Mouse (Mus musculus) C2C12 (cell line): ENCODE measurements at regions not wholly inside any gene's neighbourhood (a gene's known extent, or its start where the extent isn't known, plus 50 kb on each side); places are given as distances from the start of the nearest gene placed in this dataset.

ENCODE experiments used
- CTCF ChIP-seq: IDR thresholded peaks from one replicate; pipeline ENCODE4 v1.5.1; 2011; ENCODE audit not compliant: control insufficient read depth, insufficient read depth, insufficient read length
- FOSL1 ChIP-seq: IDR thresholded peaks from one replicate; pipeline ENCODE4 v1.8.0; 2011; ENCODE audit warnings: mild to moderate bottlenecking, low read length; ENCODE audit not compliant: poor library complexity, insufficient read depth, severe bottlenecking
- MAX ChIP-seq: IDR thresholded peaks from one replicate; pipeline ENCODE4 v1.6.1; 2011; ENCODE audit warnings: mild to moderate bottlenecking, control low read depth
- MYOD1 ChIP-seq: IDR thresholded peaks from one replicate; pipeline ENCODE4 v1.6.1; 2011; ENCODE audit warnings: low read depth; ENCODE audit not compliant: control insufficient read depth, insufficient read length
- MYOG ChIP-seq: IDR thresholded peaks from one replicate; pipeline ENCODE4 v1.6.1; 2011; ENCODE audit not compliant: control insufficient read depth, insufficient read length; ENCODE audit errors: extremely low read depth
- USF1 ChIP-seq: IDR thresholded peaks from one replicate; pipeline ENCODE4 v1.6.1; 2011; ENCODE audit warnings: low read depth, mild to moderate bottlenecking, control low read depth, moderate library complexity

DNA sequence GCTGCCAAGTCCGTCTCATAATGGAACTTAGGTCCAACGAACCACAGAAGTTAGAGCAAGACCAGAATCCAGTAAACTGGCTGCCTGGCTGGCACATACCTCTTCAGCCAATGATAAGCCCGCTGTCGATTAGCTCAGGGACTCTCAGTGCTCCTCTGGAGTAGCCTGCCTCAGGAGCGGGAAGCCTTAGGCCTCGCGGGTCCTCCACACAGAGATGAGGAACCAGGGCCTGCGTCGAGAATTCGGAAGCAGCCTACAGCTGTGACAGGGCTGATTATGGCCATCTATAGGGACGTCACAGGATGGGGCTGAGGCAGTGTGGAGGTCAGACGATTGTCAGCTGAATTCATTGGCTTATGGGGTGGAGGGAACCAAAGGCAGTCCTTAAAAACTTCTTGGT is 140.1 kb upstream of the Zmiz1 start:
- TF ChIP-seq USF1 (no peak), CTCF (no peak), MAX (no peak), MYOD1 (no peak), MYOG (no peak), FOSL1 (no peak)
